Mouse (Mus musculus): Measurements from ENCODE around the gene Traf4. TPM values are rescaled to one million over a fixed set of nuclear protein-coding genes. Genes with fewer than 3 reads are reported as not detected.
A peak's percentile ranks its signal among the peaks of the same experiment; 100 is the strongest.

Traf4 gene
- polyA plus RNA-seq (2016; fragmentation: Nextera tagmentation; extraction: Ambion mirVana) = 178 and 181 TPM in 2 replicates

DNA sequence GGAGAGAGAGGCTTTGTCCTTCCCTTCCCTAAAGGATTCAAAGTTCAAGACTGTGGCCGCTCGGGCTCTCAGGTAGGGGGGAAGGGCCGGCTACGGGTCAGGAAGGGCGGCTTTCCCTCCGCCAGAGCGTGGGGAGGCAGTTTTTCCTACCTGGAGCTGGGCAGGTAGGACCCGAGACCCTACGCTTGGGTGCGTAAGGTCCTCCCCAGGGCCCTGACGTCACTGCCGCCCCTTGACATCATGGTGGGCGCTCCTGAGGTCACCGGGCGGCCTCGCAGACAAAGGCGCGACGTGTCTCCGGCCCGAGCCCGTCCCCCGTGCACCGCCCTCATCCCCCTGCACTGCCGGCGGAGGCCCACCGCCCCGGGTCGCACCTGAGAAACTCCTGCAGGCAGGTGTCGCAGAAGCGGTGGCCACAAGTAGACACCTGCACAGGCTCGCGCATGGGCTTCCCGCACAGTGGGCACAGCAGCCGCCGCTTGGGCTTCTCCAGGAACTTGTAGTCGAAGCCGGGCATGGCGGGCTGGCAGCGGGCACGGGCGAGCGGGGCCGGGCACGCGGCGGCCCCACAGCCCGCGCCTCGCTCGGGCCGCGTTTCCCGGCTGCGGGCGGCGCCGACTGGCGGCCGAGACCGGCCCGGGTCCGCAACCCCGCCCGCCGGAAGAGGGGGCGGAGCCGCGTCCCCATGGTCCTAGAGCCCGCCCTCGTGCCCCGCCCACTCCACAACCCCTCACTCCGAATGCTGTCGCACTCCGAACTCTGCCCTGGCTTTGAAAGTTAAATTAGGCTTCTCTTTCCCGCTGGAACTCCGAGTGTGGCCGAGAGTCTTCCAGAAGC lies at the start of gene Traf4:
Traf4 (minus strand) TSS at position 666 of the 837 bp plus-strand sequence.
- peak within 1 kb of the TSS; percentile 98 for H3K4me3 ChIP-seq
- H3K4me1 ChIP-seq = peaks cover 48% of the 10 kb centered on the region
- WGBS = under 1% methylated on average over 78 of the region's 78 CpGs
- peaks cover 51% of the 10 kb centered on the region for H3K36me3 ChIP-seq
- peak; percentile 94 for DNase-seq (ENCODE audit: low spot score)
- 0 out of 2 replicates have a peak, but pooled peaks cover 4% of the 10 kb centered on the region for H3K27me3 ChIP-seq (ENCODE audit: low read depth, poor library complexity, severe bottlenecking)
- H3K27ac ChIP-seq = peak within 1 kb of the TSS; percentile 99
- no peaks in the 10 kb centered on the region for H3K9me3 ChIP-seq (replicated peaks)

DNA sequence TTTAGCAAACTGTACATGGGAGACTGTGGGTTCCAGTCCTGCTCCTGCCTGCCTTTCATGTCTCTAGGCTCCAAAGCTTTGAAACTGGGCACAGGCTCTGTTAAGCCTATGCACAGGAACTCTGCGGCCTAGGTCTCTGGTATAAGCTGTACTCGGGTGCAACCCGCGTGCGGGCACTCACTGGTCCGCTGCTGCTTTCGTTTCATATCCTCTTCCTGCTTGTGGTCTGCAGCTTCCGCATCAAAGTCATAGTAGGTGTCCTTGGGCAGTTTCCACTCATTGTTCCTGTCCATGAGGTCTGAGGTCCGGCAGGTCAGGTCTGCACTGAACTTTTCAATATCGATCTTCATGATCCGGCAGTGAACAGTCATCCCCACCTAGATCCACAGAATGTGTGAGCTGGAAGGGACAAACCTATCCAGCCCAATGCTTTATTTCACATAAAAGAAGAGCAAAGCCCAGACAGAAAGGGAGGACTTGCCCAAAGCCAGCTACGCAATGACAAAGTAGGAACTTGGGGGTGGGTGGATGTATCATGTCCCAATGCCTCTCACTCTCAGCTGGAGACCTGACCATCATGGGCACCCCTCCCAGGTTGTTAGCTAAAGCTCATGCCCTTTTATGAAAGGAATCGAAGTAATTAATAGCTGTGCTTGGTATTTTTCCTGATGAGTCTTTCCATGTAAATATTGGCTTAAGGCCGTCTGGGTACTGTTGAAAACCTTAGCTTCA lies 47.9 kb upstream of the Traf4 start:
- DNase-seq (ENCODE audit: low spot score) = no peak
- whole genome bisulfite sequencing = 95% methylated on average over 14 of the region's 14 CpGs
- H3K36me3 ChIP-seq = peaks cover 99% of the 10 kb centered on the region

DNA sequence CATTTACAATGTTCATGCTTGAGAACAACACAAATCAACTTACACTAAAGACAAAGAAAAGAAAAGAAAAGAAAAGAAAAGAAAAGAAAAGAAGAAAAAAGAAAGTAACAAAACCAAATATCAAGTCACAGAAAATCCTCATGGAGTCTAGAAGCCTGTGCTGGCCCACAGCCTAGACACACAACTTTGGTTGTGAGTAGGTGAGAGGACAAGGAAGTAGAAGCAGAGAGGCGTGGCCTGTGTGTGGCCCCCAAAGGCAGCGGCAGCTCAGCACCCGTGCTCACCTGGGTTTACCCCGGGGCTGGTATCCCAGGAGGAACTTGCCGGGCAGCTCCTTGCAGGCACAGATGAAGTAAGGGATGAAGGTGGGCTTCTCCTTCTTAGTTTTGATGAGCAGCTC lies 46.1 kb upstream of the Traf4 start:
- H3K4me1 ChIP-seq = no peaks in the 10 kb centered on the region
- no peaks in the 10 kb centered on the region for H3K9me3 ChIP-seq (replicated peaks)
- H3K27me3 ChIP-seq (ENCODE audit: low read depth, poor library complexity, severe bottlenecking) = no peaks in the 10 kb centered on the region
- no peak overlapping the region for H3K4me3 ChIP-seq
- H3K36me3 ChIP-seq = peaks cover 100% of the 10 kb centered on the region
- DNase-seq (ENCODE audit: low spot score) = no peak
- 91% methylated on average over 5 of the region's 5 CpGs for WGBS
- H3K27ac ChIP-seq = no peak overlapping the region

More for the DNA sequence above, 47.9 kb upstream of the Traf4 start:
- Histone ChIP-seq H3K4me3 (no peak overlapping the region), H3K27me3 (ENCODE audit: low read depth, poor library complexity, severe bottlenecking) (no peaks in the 10 kb centered on the region), H3K9me3 (replicated peaks) (no peaks in the 10 kb centered on the region), H3K4me1 (no peaks in the 10 kb centered on the region), H3K27ac (no peak overlapping the region)

DNA sequence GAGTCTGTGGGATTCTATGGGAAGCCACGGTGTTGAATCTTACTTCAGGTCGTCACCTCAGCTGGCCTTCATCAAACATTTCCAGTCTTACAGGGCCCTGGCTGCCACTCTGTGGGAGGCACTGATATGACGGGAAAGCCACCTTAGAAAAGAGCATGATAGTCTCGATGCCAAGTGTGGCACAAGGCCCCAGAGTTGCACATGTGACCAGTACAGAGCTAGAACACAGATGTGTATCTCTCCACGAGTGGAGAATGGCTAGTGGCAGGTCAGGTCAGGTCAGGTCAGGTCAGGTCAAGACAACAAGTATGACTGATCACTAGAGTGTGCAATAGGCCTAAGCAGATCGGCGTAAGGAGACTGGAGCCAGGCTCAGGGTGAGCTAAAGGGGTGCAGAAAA lies 45.2 kb upstream of the Traf4 start:
- Histone ChIP-seq H3K27me3 (ENCODE audit: low read depth, poor library complexity, severe bottlenecking) (no peaks in the 10 kb centered on the region), H3K9me3 (replicated peaks) (no peaks in the 10 kb centered on the region), H3K36me3 (peaks cover 100% of the 10 kb centered on the region), H3K4me1 (peaks cover 6% of the 10 kb centered on the region), H3K27ac (no peak overlapping the region), H3K4me3 (no peak overlapping the region)
- no peak for DNase-seq (ENCODE audit: low spot score)
- 68% methylated on average over 7 of the region's 7 CpGs for WGBS

DNA sequence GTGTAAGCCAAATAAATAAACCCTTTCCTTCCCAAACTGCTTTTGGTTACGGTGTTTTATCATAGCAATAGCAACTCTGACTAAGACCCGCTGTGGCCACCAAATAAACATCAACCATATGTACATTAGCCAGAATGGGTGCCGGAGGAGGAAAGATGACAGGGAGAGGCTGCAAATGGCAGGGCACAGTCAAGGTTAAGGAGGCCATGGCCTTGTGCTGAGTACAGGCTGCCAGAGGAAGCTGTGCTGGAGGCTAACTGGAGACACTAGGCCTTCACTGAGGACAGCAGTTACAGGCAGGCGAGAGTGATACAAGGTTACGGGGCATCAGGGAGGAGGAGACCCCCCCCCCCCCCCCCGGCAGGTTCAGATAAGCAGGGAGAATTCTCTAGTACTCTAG lies 44.5 kb upstream of the Traf4 start:
- WGBS = 89% methylated on average over 6 of the region's 6 CpGs
- peaks cover 100% of the 10 kb centered on the region for H3K36me3 ChIP-seq
- DNase-seq (ENCODE audit: low spot score) = no peak

DNA sequence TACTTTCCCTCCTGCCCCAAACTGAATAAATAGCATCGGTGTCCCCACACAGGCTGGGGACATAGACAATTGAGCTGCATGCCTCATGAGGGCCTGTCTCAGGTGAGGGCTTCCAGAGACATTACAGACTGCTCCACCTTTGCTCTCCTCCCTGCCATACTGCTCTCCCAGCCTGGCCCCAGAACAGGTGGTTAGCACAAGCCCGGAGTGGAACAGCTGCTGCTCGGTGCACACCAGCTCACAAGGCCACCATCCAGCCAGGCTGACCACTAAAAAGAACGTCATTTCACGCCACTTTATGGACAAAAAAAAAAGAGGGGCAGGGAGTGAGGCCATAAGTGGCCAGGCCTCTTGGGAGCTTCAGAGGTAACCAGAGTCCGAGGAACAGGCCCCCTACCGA lies 41.8 kb upstream of the Traf4 start:
- H3K27me3 ChIP-seq (ENCODE audit: low read depth, poor library complexity, severe bottlenecking) = no peaks in the 10 kb centered on the region
- H3K9me3 ChIP-seq (replicated peaks) = no peaks in the 10 kb centered on the region
- peaks cover 9% of the 10 kb centered on the region for H3K4me1 ChIP-seq
- H3K4me3 ChIP-seq = no peak overlapping the region
- no peak overlapping the region for H3K27ac ChIP-seq
- no peak for DNase-seq (ENCODE audit: low spot score)
- 85% methylated on average over 7 of the region's 7 CpGs for WGBS
- H3K36me3 ChIP-seq = peaks cover 95% of the 10 kb centered on the region

More for the DNA sequence above, 44.5 kb upstream of the Traf4 start:
- no peaks in the 10 kb centered on the region for H3K9me3 ChIP-seq (replicated peaks)
- peaks cover 9% of the 10 kb centered on the region for H3K4me1 ChIP-seq
- H3K4me3 ChIP-seq = no peak overlapping the region
- no peak overlapping the region for H3K27ac ChIP-seq
- H3K27me3 ChIP-seq (ENCODE audit: low read depth, poor library complexity, severe bottlenecking) = no peaks in the 10 kb centered on the region

DNA sequence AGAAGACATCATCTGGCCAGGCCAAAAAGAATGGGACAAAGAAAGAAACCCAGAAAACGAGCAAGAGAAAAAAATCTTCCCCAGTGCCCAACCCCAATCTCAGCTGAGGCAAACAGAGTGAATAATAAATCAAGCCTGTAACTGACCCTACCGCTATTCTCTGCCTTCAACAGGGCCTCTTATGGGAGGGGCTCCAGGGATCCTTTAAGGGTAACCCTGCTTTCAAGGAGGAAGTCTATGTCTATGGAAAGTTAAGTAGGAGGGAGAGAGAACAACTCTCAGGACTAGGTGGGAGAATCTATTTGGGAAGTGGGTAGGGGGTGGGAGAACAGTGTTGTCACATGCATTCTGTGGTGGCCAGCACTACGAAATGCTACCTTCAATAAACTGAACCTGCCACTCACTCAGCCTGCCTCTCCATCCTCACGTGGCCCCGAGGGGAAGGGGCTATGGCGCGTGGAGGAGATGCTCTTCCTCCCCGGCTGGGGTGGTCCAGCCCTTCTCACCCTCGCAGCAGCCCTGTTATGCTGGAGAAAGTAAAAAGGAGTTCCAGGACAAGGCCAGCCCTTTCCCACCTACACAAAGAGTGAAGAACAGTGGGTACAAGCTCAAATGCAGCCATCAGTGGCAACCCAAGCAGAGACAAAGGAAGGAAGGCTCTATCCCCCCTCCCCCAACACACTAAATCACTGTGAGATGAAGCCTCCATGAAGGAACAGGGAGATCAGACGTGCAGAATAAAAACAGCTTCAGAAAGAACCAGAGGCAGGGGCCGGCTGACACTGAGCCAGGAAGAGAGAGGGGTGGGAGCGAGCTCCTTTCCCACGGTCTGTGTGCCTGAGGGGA lies 40.2 kb upstream of the Traf4 start:
- DNase-seq (ENCODE audit: low spot score) = no peak
- peaks cover 9% of the 10 kb centered on the region for H3K4me1 ChIP-seq
- peak overlapping the region; percentile 15; the same call in 1 of the 2 replicates for H3K27ac ChIP-seq
- H3K9me3 ChIP-seq (replicated peaks) = no peaks in the 10 kb centered on the region
- H3K4me3 ChIP-seq = no peak overlapping the region
- no peaks in the 10 kb centered on the region for H3K27me3 ChIP-seq (ENCODE audit: low read depth, poor library complexity, severe bottlenecking)
- 77% methylated on average over 13 of the region's 13 CpGs for WGBS
- H3K36me3 ChIP-seq = peaks cover 79% of the 10 kb centered on the region

DNA sequence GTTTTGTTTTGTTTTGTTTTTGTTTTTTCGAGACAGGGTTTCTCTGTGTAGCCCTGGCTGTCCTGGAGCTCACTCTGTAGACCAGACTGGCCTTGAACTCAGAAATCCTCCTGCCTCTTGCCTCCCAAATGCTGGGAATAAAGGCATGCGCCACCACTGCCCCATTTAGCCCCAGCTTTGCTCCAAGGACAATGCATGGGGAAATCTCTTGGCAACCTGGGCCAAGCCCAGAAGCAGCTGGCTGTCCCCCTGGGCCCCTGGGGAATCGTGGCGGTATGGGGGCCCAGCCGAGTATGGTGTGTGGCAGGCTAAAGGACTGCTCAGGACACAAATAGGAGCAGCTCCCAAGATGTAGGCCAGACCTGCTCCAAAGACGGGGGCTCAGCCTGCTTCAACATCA lies 38.9 kb upstream of the Traf4 start:
- WGBS = 89% methylated on average over 6 of the region's 6 CpGs
- no peaks in the 10 kb centered on the region for H3K9me3 ChIP-seq (replicated peaks)
- H3K4me1 ChIP-seq = peaks cover 9% of the 10 kb centered on the region
- no peak for DNase-seq (ENCODE audit: low spot score)
- H3K27me3 ChIP-seq (ENCODE audit: low read depth, poor library complexity, severe bottlenecking) = no peaks in the 10 kb centered on the region
- peaks cover 66% of the 10 kb centered on the region for H3K36me3 ChIP-seq
- H3K27ac ChIP-seq = no peak overlapping the region
- no peak overlapping the region for H3K4me3 ChIP-seq

DNA sequence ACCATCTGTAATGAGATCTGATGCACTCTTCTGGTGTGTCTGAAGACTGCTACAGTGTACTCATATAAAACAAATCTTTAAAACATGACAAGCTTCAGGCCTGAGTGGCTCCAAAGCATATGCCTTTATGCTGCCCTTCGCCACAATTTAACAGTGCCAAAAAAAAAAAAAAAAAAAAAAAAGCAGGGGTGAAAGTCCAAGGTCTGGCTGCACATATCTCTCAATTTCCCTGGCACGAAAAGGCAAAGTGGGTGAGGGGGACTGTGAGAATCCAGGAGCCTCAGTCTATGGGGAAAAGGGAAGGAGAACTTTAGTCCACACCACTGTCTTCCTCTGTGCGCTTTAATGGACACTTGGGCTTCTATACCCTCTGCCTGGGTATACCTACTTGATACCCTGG lies 37.0 kb upstream of the Traf4 start:
- Histone ChIP-seq H3K9me3 (replicated peaks) (no peaks in the 10 kb centered on the region), H3K27ac (no peak overlapping the region)
- 95% methylated on average over 3 of the region's 3 CpGs for WGBS

DNA sequence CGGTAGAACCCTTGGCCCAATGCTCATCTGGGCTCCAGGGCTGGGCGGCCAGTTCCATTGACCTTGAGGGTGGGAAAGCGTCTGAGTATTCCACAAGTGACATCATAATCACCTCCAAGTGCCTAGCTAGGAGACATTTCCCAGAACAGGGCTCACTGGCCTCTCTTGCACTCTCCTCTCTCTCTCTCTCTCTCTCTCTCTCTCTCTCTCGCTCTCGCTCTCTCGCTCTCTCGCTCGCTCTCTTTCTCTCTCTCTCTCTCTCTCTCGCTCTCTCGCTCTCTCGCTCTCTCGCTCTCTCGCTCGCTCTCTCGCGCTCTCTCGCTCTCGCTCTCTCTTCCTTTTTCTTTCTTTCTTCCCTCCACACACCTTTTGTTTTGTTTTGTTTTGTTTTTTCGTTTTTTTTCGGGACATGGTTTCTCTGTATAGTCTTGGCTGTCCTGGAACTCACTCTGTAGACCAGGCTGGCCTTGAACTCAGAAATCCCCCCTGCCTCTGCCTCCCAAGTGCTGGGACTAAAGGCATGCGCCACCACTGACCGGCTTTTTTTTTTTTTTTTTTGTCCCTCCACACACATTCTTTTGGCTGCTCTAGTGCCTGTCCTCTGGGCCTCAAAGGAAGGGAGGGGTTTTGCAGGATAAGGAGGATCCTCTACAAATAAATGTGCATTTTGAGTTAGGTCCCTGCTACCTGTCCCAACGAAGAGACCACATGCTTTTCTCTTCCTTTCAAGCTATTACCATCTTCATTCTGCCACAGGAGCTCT lies 29.9 kb upstream of the Traf4 start:
- peaks cover 29% of the 10 kb centered on the region for H3K4me1 ChIP-seq
- H3K27me3 ChIP-seq (ENCODE audit: low read depth, poor library complexity, severe bottlenecking) = no peaks in the 10 kb centered on the region
- WGBS = 64% methylated on average over 23 of the region's 23 CpGs
- H3K27ac ChIP-seq = peak overlapping the region; percentile 80
- no peaks in the 10 kb centered on the region for H3K9me3 ChIP-seq (replicated peaks)
- H3K36me3 ChIP-seq = peaks cover 42% of the 10 kb centered on the region
- H3K4me3 ChIP-seq = peak overlapping the region; percentile 58
- no peak for DNase-seq (ENCODE audit: low spot score)

More for the DNA sequence above, 37.0 kb upstream of the Traf4 start:
- Histone ChIP-seq H3K36me3 (peaks cover 47% of the 10 kb centered on the region), H3K4me1 (peaks cover 9% of the 10 kb centered on the region), H3K27me3 (ENCODE audit: low read depth, poor library complexity, severe bottlenecking) (no peaks in the 10 kb centered on the region), H3K4me3 (no peak overlapping the region)
- no peak for DNase-seq (ENCODE audit: low spot score)

DNA sequence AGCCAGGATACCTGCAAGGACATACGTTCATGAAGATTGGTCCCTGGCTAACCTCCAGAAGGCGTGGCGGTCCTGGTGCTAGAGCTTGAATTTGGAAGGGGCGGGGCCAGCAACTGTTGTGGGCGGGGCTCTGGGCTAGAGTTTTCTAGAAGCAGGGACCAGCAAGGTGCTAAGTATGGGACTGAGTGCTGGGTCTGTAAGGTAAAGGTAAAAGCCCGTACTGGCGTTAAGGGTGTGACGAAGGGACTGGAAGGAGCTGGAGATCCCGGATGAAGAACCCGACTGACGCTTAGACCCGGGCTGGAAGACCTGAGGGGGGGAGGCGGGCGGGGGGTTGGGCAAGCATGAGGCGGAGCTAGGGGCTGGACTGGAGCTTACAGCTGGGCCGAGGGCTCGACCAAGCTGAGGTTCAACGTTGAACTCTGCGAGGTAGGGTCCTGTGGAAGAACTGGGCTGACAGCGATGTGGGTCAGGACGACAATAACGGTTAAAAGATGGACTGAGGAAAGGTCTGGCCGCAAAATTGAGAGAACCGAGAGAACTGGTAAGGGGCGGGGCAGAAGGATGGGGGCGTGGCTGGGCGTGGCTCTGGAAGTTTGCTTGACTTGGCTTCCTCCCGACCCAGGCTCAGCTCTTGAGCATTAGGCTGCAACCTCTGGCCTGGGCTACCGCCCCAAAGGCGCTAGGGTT lies 29.2 kb upstream of the Traf4 start:
- peaks cover 45% of the 10 kb centered on the region for H3K36me3 ChIP-seq
- H3K27ac ChIP-seq = peak overlapping the region; percentile 80
- H3K4me3 ChIP-seq = peak overlapping the region; percentile 58
- H3K4me1 ChIP-seq = peaks cover 37% of the 10 kb centered on the region
- DNase-seq (ENCODE audit: low spot score) = peak; percentile 86
- no peaks in the 10 kb centered on the region for H3K9me3 ChIP-seq (replicated peaks)
- 3% methylated on average over 30 of the region's 30 CpGs for WGBS
- H3K27me3 ChIP-seq (ENCODE audit: low read depth, poor library complexity, severe bottlenecking) = no peaks in the 10 kb centered on the region

Measured in limb, embryonic 10.5 days (tissue).